Mouse (Mus musculus): ENCODE measurements around the gene Tnrc6b. TPM values are rescaled to one million over a fixed set of nuclear protein-coding genes. Genes with fewer than 3 reads are reported as not detected.

The Tnrc6b gene
- polyA plus RNA-seq, 1 experiment from 2014 or later = 6.5 TPM

- no peak for TF ChIP-seq CTCF (IDR thresholded peaks at IDR 0.05; ENCODE audit: low read depth)
- Histone ChIP-seq H3K4me3 (ENCODE audit: low read depth, low read length) (no peak overlapping the region), H3K9me3 (ENCODE audit: control insufficient read depth) (no peaks in the 10 kb centered on the region), H3K36me3 (ENCODE audit: control insufficient read depth, insufficient read depth) (peaks cover 48% of the 10 kb centered on the region), H3K27ac (ENCODE audit: low read depth, low read length) (no peak overlapping the region), H3K4me1 (replicated peaks; ENCODE audit: control insufficient read depth, insufficient read depth, low read length) (no peaks in the 10 kb centered on the region), H3K27me3 (replicated peaks; ENCODE audit: control insufficient read depth, insufficient read depth, low read length) (no peaks in the 10 kb centered on the region), H3K9ac (ENCODE audit: low read depth, low read length) (no peak overlapping the region), H3K4me2 (replicated peaks; ENCODE audit: low read depth) (no peak overlapping the region)
- no peak for ATAC-seq
- 94% methylated on average over 9 of the region's 9 CpGs for whole genome bisulfite sequencing
Measured at GRCm38 (mm10) chr15:80931345-80931960, 220.3 kb downstream of the Tnrc6b start.

GRCm38 (mm10) chr15:80934841-80935240 is 223.7 kb downstream of the Tnrc6b start:
- no peak for TF ChIP-seq CTCF (IDR thresholded peaks at IDR 0.05; ENCODE audit: low read depth)
- H3K36me3 ChIP-seq (ENCODE audit: control insufficient read depth, insufficient read depth) = peaks cover 28% of the 10 kb centered on the region
- WGBS = 86% methylated on average over 5 of the region's 5 CpGs

GRCm38 (mm10) chr15:80936686-80937085 is 225.6 kb downstream of the Tnrc6b start:
- no peak for TF ChIP-seq CTCF (IDR thresholded peaks at IDR 0.05; ENCODE audit: low read depth)
- ATAC-seq = no peak
- Histone ChIP-seq H3K36me3 (ENCODE audit: control insufficient read depth, insufficient read depth) (peaks cover 25% of the 10 kb centered on the region), H3K9ac (ENCODE audit: low read depth, low read length) (no peak overlapping the region), H3K27me3 (replicated peaks; ENCODE audit: control insufficient read depth, insufficient read depth, low read length) (no peaks in the 10 kb centered on the region), H3K4me2 (replicated peaks; ENCODE audit: low read depth) (no peak overlapping the region), H3K4me1 (replicated peaks; ENCODE audit: control insufficient read depth, insufficient read depth, low read length) (no peaks in the 10 kb centered on the region), H3K4me3 (ENCODE audit: low read depth, low read length) (no peak overlapping the region), H3K27ac (ENCODE audit: low read depth, low read length) (no peak overlapping the region), H3K9me3 (ENCODE audit: control insufficient read depth) (no peaks in the 10 kb centered on the region)
- 68% methylated on average over 3 of the region's 3 CpGs for WGBS

More at GRCm38 (mm10) chr15:80934841-80935240, 223.7 kb downstream of the Tnrc6b start:
- Histone ChIP-seq H3K27me3 (replicated peaks; ENCODE audit: control insufficient read depth, insufficient read depth, low read length) (no peaks in the 10 kb centered on the region), H3K9ac (ENCODE audit: low read depth, low read length) (no peak overlapping the region), H3K27ac (ENCODE audit: low read depth, low read length) (no peak overlapping the region), H3K4me2 (replicated peaks; ENCODE audit: low read depth) (no peak overlapping the region), H3K9me3 (ENCODE audit: control insufficient read depth) (no peaks in the 10 kb centered on the region), H3K4me3 (ENCODE audit: low read depth, low read length) (no peak overlapping the region), H3K4me1 (replicated peaks; ENCODE audit: control insufficient read depth, insufficient read depth, low read length) (no peaks in the 10 kb centered on the region)
- ATAC-seq = no peak

GRCm38 (mm10) chr15:80938615-80939014 is 227.5 kb downstream of the Tnrc6b start:
- Histone ChIP-seq H3K27ac (ENCODE audit: low read depth, low read length) (no peak overlapping the region), H3K36me3 (ENCODE audit: control insufficient read depth, insufficient read depth) (peaks cover 12% of the 10 kb centered on the region), H3K4me3 (ENCODE audit: low read depth, low read length) (no peak overlapping the region), H3K4me2 (replicated peaks; ENCODE audit: low read depth) (no peak overlapping the region), H3K27me3 (replicated peaks; ENCODE audit: control insufficient read depth, insufficient read depth, low read length) (no peaks in the 10 kb centered on the region), H3K9me3 (ENCODE audit: control insufficient read depth) (no peaks in the 10 kb centered on the region), H3K4me1 (replicated peaks; ENCODE audit: control insufficient read depth, insufficient read depth, low read length) (no peaks in the 10 kb centered on the region), H3K9ac (ENCODE audit: low read depth, low read length) (no peak overlapping the region)
- 88% methylated on average over 4 of the region's 4 CpGs for WGBS
- no peak for TF ChIP-seq CTCF (IDR thresholded peaks at IDR 0.05; ENCODE audit: low read depth)
- ATAC-seq = no peak

- no peaks in the 10 kb centered on the region for H3K27me3 ChIP-seq (replicated peaks; ENCODE audit: control insufficient read depth, insufficient read depth, low read length)
- TF ChIP-seq CTCF (IDR thresholded peaks at IDR 0.05; ENCODE audit: low read depth) = no peak
Measured at GRCm38 (mm10) chr15:80939401-80939800, 228.3 kb downstream of the Tnrc6b start.

GRCm38 (mm10) chr15:80941468-80942040 is 230.4 kb downstream of the Tnrc6b start:
- H3K4me3 ChIP-seq (ENCODE audit: low read depth, low read length) = no peak overlapping the region
- TF ChIP-seq CTCF (IDR thresholded peaks at IDR 0.05; ENCODE audit: low read depth) = no peak
- H3K4me2 ChIP-seq (replicated peaks; ENCODE audit: low read depth) = no peak overlapping the region
- H3K27me3 ChIP-seq (replicated peaks; ENCODE audit: control insufficient read depth, insufficient read depth, low read length) = no peaks in the 10 kb centered on the region
- H3K36me3 ChIP-seq (ENCODE audit: control insufficient read depth, insufficient read depth) = no peaks in the 10 kb centered on the region
- no peak for ATAC-seq
- no peak overlapping the region for H3K9ac ChIP-seq (ENCODE audit: low read depth, low read length)
- H3K27ac ChIP-seq (ENCODE audit: low read depth, low read length) = no peak overlapping the region
- H3K9me3 ChIP-seq (ENCODE audit: control insufficient read depth) = no peaks in the 10 kb centered on the region
- peaks cover 2% of the 10 kb centered on the region; the same call in 1 of the 2 replicates for H3K4me1 ChIP-seq (replicated peaks; ENCODE audit: control insufficient read depth, insufficient read depth, low read length)
- WGBS = 87% methylated on average over 6 of the region's 6 CpGs

More at GRCm38 (mm10) chr15:80939401-80939800, 228.3 kb downstream of the Tnrc6b start:
- peaks cover 7% of the 10 kb centered on the region; the same call in 1 of the 2 replicates for H3K36me3 ChIP-seq (ENCODE audit: control insufficient read depth, insufficient read depth)
- no peak for ATAC-seq
- H3K4me1 ChIP-seq (replicated peaks; ENCODE audit: control insufficient read depth, insufficient read depth, low read length) = no peaks in the 10 kb centered on the region
- H3K4me3 ChIP-seq (ENCODE audit: low read depth, low read length) = no peak overlapping the region
- WGBS = 79% methylated on average over 5 of the region's 5 CpGs
- H3K9ac ChIP-seq (ENCODE audit: low read depth, low read length) = no peak overlapping the region
- H3K27ac ChIP-seq (ENCODE audit: low read depth, low read length) = no peak overlapping the region
- no peaks in the 10 kb centered on the region for H3K9me3 ChIP-seq (ENCODE audit: control insufficient read depth)
- no peak overlapping the region for H3K4me2 ChIP-seq (replicated peaks; ENCODE audit: low read depth)

Measured in intestine, postnatal 0 days (tissue).